16 mouse cellular contexts compared by ENCODE assay signal in the genomic region with DNA sequence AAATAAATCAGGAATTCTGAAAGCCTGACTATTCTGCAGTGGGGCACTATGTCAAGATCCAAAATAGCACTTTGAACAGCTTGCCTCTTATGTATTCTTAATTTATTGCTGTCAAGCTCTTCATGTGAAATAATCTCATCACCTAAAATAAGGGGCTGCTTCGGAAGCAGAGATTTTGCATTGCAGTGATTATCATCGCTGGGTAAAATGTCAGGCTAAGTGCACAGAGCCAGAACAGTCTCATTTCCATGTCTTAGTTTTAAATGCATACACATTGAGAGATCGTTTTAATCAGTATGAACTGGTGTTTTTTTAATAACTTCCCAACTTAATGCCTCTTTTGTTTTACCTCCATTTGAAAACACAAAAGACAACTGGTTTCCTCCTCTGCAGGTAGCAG.
"Had no signal": no experiment of that assay in that cellular context is flagged by ENCODE, and none has a peak within 500 bp of the region (broad histone marks: within the 10 kb centered on the region; RNA-seq: fewer than 3 reads in every experiment).

No protein-coding gene starts in this region.

- H3K27ac ChIP-seq: lung, embryonic 15.5 days; macrophage; midbrain, embryonic 13.5 days; midbrain, embryonic 15.5 days; neural tube, embryonic 12.5 days; stomach, embryonic 15.5 days; stomach, postnatal 0 days had no signal

- H3K4me2 ChIP-seq: lung, embryonic 15.5 days; midbrain, embryonic 11.5 days; midbrain, embryonic 13.5 days; midbrain, embryonic 15.5 days; neural tube, embryonic 12.5 days; stomach, embryonic 15.5 days had no signal

- H3K4me3 ChIP-seq: lung, embryonic 15.5 days; megakaryocyte, embryonic 14.5 days; midbrain, embryonic 13.5 days; midbrain, embryonic 15.5 days; neural tube, embryonic 12.5 days; stomach, embryonic 15.5 days had no signal

- H3K36me3 ChIP-seq: lung, embryonic 15.5 days; midbrain, embryonic 13.5 days; midbrain, embryonic 15.5 days; neural tube, embryonic 12.5 days; stomach, embryonic 15.5 days had no signal

- ATAC-seq: lung, postnatal 0 days; midbrain, embryonic 13.5 days; midbrain, embryonic 15.5 days had no signal

- H3K9me3 ChIP-seq: lung, embryonic 15.5 days; megakaryocyte, embryonic 14.5 days; midbrain, embryonic 13.5 days; midbrain, embryonic 15.5 days; neural tube, embryonic 12.5 days; stomach, embryonic 15.5 days had no signal

- H3K9ac ChIP-seq: lung, embryonic 15.5 days; midbrain, embryonic 13.5 days; midbrain, embryonic 15.5 days; neural tube, embryonic 12.5 days; stomach, embryonic 15.5 days had no signal

- H3K4me1 ChIP-seq: lung, embryonic 15.5 days; megakaryocyte, embryonic 14.5 days; midbrain, embryonic 13.5 days; midbrain, embryonic 15.5 days; neural tube, embryonic 12.5 days; stomach, embryonic 15.5 days had no signal

- DNase-seq: lung, adult 2 months; lung, postnatal 14 days; lung, postnatal 36 days; right cerebral cortex, postnatal 14 days; thymus, postnatal 14 days; thymus, postnatal 36 days had no signal

- H3K27me3 ChIP-seq: lung, embryonic 15.5 days; megakaryocyte, embryonic 14.5 days; midbrain, embryonic 13.5 days; midbrain, embryonic 15.5 days; neural tube, embryonic 12.5 days; stomach, embryonic 15.5 days had no signal
